Mouse (Mus musculus) macrophage (primary cell): ENCODE measurements around the gene Clgn. TPM values are rescaled to one million over a fixed set of nuclear protein-coding genes. Genes with fewer than 3 reads are reported as not detected.

ENCODE experiments used
- H3K27ac ChIP-seq: fragments of 350-480 bp; formaldehyde crosslinking; 2 replicates; pipeline ENCODE4 v1.9.0; 2021
- H3K36me3 ChIP-seq: fragments of 350-480 bp; formaldehyde crosslinking; 2 replicates; pipeline ENCODE4 v1.9.0; 2021; ENCODE audit errors: inconsistent target
- H3K4me3 ChIP-seq: fragments of 350-480 bp; formaldehyde crosslinking; 2 replicates; pipeline ENCODE4 v1.9.0; 2021; ENCODE audit errors: inconsistent target
- H3K79me2 ChIP-seq: fragments of 350-480 bp; formaldehyde crosslinking; 2 replicates; pipeline ENCODE4 v1.9.0; 2021; ENCODE audit errors: inconsistent target
- WGBS: methylation state at CpG from one replicate; pipeline ENCODE4 v1.1.7; 2026; ENCODE audit warnings: inconsistent platforms; ENCODE audit not compliant: missing documents; 5-methylcytosine and 5-hydroxymethylcytosine counted together
- polyA plus RNA-seq: library from polyadenylated mRNA; stranded (reverse); fragments of 250-400 nt; gene quantifications from 3 replicates; pipeline ENCODE4 v1.2.4, GENCODE M21; 2018; ENCODE audit warnings: inconsistent platforms

The Clgn gene
- polyA plus RNA-seq, 1 experiment from 2014 or later: not detected

DNA sequence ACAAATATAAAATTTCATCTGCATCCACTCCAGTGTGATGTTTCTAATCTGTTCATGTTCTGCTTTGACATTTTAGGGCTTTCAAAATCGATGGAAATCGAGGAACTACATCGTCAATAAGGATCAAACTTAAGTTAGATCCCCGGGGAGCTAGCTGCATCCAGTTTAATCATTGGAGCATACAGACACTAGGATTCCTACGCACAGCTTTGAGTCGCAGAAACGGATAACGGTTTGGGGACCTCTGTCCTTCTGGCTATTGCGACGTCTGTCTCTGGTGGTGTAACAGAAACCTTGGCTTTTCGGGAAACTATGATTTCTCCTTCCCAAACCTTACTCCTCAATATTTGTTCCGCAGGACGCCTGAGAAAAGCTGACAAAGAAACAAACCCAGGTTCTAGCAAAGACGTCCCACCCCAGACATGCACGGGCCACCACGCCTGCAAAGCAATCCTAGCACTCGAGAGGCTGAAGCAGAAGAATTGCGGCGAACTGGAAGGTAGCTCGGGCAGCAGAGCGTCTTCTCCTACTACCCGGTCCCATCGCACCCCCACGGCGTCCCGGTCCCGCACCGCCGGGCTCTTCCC lies 52.1 kb downstream of the Clgn start:
- WGBS: 2% methylated on average over 29 of the region's 29 CpGs
- peaks cover 37% of the 10 kb centered on the region for H3K79me2 ChIP-seq
- H3K4me3 ChIP-seq: peak overlapping the region; percentile 69
- H3K36me3 ChIP-seq: no peaks in the 10 kb centered on the region
- H3K27ac ChIP-seq: peak overlapping the region; percentile 44

GRCm38 (mm10) chr8:83442243-83443051 lies 52.8 kb downstream of the Clgn start:
- Histone ChIP-seq H3K79me2 (peaks cover 37% of the 10 kb centered on the region), H3K36me3 (no peaks in the 10 kb centered on the region), H3K4me3 (peak overlapping the region; percentile 69), H3K27ac (no peak overlapping the region)
- WGBS: 1% methylated on average over 64 of the region's 64 CpGs

- WGBS: 26% methylated on average over 5 of the region's 5 CpGs
- H3K4me3 ChIP-seq: peak overlapping the region; percentile 31; the same call in 1 of the 2 replicates
- no peaks in the 10 kb centered on the region for H3K36me3 ChIP-seq
- peaks cover 33% of the 10 kb centered on the region for H3K79me2 ChIP-seq
- H3K27ac ChIP-seq: no peak overlapping the region
Measured at GRCm38 (mm10) chr8:83443052-83443400, 53.4 kb downstream of the Clgn start.

GRCm38 (mm10) chr8:83449960-83450359 lies 60.3 kb downstream of the Clgn start:
- Histone ChIP-seq H3K27ac (no peak overlapping the region), H3K79me2 (no peaks in the 10 kb centered on the region), H3K4me3 (no peak overlapping the region), H3K36me3 (no peaks in the 10 kb centered on the region)
- WGBS: 100% methylated on average over 1 of the region's 1 CpGs

- H3K27ac ChIP-seq: no peak overlapping the region
- H3K79me2 ChIP-seq: no peaks in the 10 kb centered on the region
- H3K36me3 ChIP-seq: no peaks in the 10 kb centered on the region
- 2% methylated on average over 3 of the region's 3 CpGs for WGBS
- no peak overlapping the region for H3K4me3 ChIP-seq
Measured at GRCm38 (mm10) chr8:83451056-83451455, 61.4 kb downstream of the Clgn start.

GRCm38 (mm10) chr8:83457121-83457520 lies 67.5 kb downstream of the Clgn start:
- H3K36me3 ChIP-seq: no peaks in the 10 kb centered on the region
- H3K27ac ChIP-seq: no peak overlapping the region
- no peaks in the 10 kb centered on the region for H3K79me2 ChIP-seq
- no peak overlapping the region for H3K4me3 ChIP-seq
- WGBS: 78% methylated on average over 6 of the region's 6 CpGs

DNA sequence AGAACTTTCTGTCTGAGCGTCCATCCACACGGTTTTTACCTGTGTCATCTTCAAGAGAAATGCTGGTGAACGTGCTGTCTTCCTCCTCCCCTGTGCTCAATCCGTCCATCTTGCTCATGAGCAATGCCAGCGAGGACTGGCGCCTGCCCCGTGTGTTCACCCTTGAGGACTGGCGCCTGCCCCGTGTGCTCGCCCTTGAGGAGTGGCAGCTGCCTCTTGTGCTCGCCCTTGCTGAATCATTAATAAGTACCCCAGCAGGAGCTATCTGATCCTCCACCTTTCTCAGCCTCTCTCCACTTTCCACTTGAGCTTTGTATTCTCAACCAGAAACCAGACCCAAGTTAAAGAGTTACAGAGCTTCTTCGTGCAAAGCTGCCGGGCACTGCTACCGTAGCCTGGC lies 68.6 kb downstream of the Clgn start, which contains the start of gene Scoc:
Gene Scoc, minus strand, starts transcription at position 170 of the 400 bp plus-strand sequence.
- H3K4me3 ChIP-seq: no peak within 1 kb of the TSS
- 89% methylated on average over 14 of the region's 14 CpGs for WGBS
- no peaks in the 10 kb centered on the region for H3K79me2 ChIP-seq
- no peaks in the 10 kb centered on the region for H3K36me3 ChIP-seq
- H3K27ac ChIP-seq: no peak within 1 kb of the TSS

GRCm38 (mm10) chr8:83459606-83460005 lies 69.9 kb downstream of the Clgn start:
- 31% methylated on average over 3 of the region's 3 CpGs for WGBS
- H3K79me2 ChIP-seq: no peaks in the 10 kb centered on the region
- no peak overlapping the region for H3K27ac ChIP-seq
- H3K4me3 ChIP-seq: no peak overlapping the region
- H3K36me3 ChIP-seq: no peaks in the 10 kb centered on the region

Other genes starting within 250 kb of the Clgn start
- gene Tbc1d9, start 224.5 kb upstream of the Clgn start, polyA plus RNA-seq: 25.9 to 34.3 TPM (median 30.4 TPM) in 3 replicates
- 0.42 to 1.4 TPM (median 0.69 TPM) in 3 replicates for gene Gm10645, start 223.7 kb upstream of the Clgn start, polyA plus RNA-seq
- gene Ucp1, start 99.5 kb upstream of the Clgn start, polyA plus RNA-seq: not detected in 3 replicates
- 10.1 to 17.8 TPM (median 13.6 TPM) in 3 replicates for gene Elmod2, start 57.4 kb upstream of the Clgn start, polyA plus RNA-seq
- not detected in 3 replicates for gene Mgat4d, start 41.4 kb upstream of the Clgn start, polyA plus RNA-seq
- gene Scoc, start 68.5 kb downstream of the Clgn start, polyA plus RNA-seq: 44.9 to 115 TPM (median 73.0 TPM) in 3 replicates
- not detected in 3 replicates for gene Olfr370, start 145.9 kb downstream of the Clgn start, polyA plus RNA-seq
- gene Ndufb7, start 176.8 kb downstream of the Clgn start, polyA plus RNA-seq: 83.2 to 159 TPM (median 130 TPM) in 3 replicates
- 128 to 166 TPM (median 160 TPM) in 3 replicates for gene Tecr, start 218.1 kb downstream of the Clgn start, polyA plus RNA-seq
- gene Dnajb1, start 218.3 kb downstream of the Clgn start, polyA plus RNA-seq: 13.5 to 19.5 TPM (median 18.1 TPM) in 3 replicates